Comparison of ENCODE assay signal across 8 mouse cellular contexts in genomic region chr8:75110093-75110492, GRCm38 (mm10). TPM values are rescaled to one million over a fixed set of nuclear protein-coding genes. Genes with fewer than 3 reads are reported as not detected.
DNase-seq lines count a peak whose midpoint lies in the region; ATAC-seq and TF ChIP-seq lines count a peak whose summit lies in the region.

No protein-coding gene starts in this region.

- peak overlapping the region; percentile 83 for H3K4me2 ChIP-seq in heart, embryonic 13.5 days
- peak overlapping the region; percentile 80 for H3K4me2 ChIP-seq in forebrain, embryonic 14.5 days (ENCODE audit: low read length)
- peak overlapping the region; percentile 83 for H3K4me2 ChIP-seq in liver, embryonic 13.5 days

- no peak for ATAC-seq in heart, embryonic 13.5 days (ENCODE audit: extremely low read depth, insufficient number of reproducible peaks, low FRiP score, low TSS enrichment)
- no peak for ATAC-seq in forebrain, embryonic 14.5 days
- no peak for ATAC-seq in liver, embryonic 13.5 days (ENCODE audit: low read depth)

- no peak for TF ChIP-seq CTCF in ES-Bruce4 (IDR thresholded peaks at IDR 0.05; ENCODE audit: low read depth, low read length)

- H3K27ac ChIP-seq in heart, embryonic 13.5 days (replicated peaks): no peak overlapping the region
- H3K27ac ChIP-seq in ES-Bruce4 (ENCODE audit: insufficient read depth, low read length): no peak overlapping the region; the same call in 1 of the 2 replicates
- no peak overlapping the region for H3K27ac ChIP-seq in forebrain, embryonic 14.5 days (ENCODE audit: low read depth, low read length)
- H3K27ac ChIP-seq in liver, embryonic 13.5 days: peak overlapping the region; percentile 70

- DNase-seq in heart, adult 18-20 months: no peak
- no peak for DNase-seq in forebrain, embryonic 14.5 days (ENCODE audit: low spot score)
- DNase-seq in liver, embryonic 13.5 days: no peak
- no peak for DNase-seq in adrenal gland, adult 8-10 months
- no peak for DNase-seq in urinary bladder, postnatal 25 days (ENCODE audit: low spot score)
- DNase-seq in right cerebral cortex, postnatal 14 days: no peak

- H3K4me3 ChIP-seq in heart, embryonic 13.5 days: peak overlapping the region; percentile 73
- peak overlapping the region; percentile 95 for H3K4me3 ChIP-seq in ES-Bruce4 (ENCODE audit: low read depth, low read length)
- peak overlapping the region; percentile 65 for H3K4me3 ChIP-seq in forebrain, embryonic 14.5 days (ENCODE audit: low read depth, low read length)
- H3K4me3 ChIP-seq in liver, embryonic 13.5 days (replicated peaks): peak overlapping the region; percentile 95

- H3K36me3 ChIP-seq in heart, embryonic 13.5 days: peaks cover 43% of the 10 kb centered on the region
- peaks cover 51% of the 10 kb centered on the region for H3K36me3 ChIP-seq in ES-Bruce4 (ENCODE audit: control insufficient read depth, insufficient read depth, low read length, poor library complexity, severe bottlenecking)
- peaks cover 28% of the 10 kb centered on the region for H3K36me3 ChIP-seq in forebrain, embryonic 14.5 days (ENCODE audit: control insufficient read depth, insufficient read depth, low read length)
- H3K36me3 ChIP-seq in liver, embryonic 13.5 days: peaks cover 53% of the 10 kb centered on the region

- H3K9ac ChIP-seq in heart, embryonic 13.5 days: peak overlapping the region; percentile 86
- peak overlapping the region; percentile 92 for H3K9ac ChIP-seq in ES-Bruce4 (ENCODE audit: low read depth, poor library complexity, severe bottlenecking)
- peak overlapping the region; percentile 72 for H3K9ac ChIP-seq in forebrain, embryonic 14.5 days (ENCODE audit: low read length)
- peak overlapping the region; percentile 95 for H3K9ac ChIP-seq in liver, embryonic 13.5 days

- TF ChIP-seq EP300 in ES-Bruce4 (IDR thresholded peaks at IDR 0.05; ENCODE audit: insufficient read depth, low read depth, low read length): no peak

- WGBS in heart, embryonic 13.5 days: 12% methylated on average over 13 of the region's 13 CpGs
- WGBS in forebrain, embryonic 14.5 days: 22% methylated on average over 13 of the region's 13 CpGs
- 6% methylated on average over 13 of the region's 13 CpGs for WGBS in liver, embryonic 13.5 days (ENCODE audit: insufficient replicate concordance)

- no peaks in the 10 kb centered on the region for H3K27me3 ChIP-seq in heart, embryonic 13.5 days (replicated peaks)
- H3K27me3 ChIP-seq in ES-Bruce4 (ENCODE audit: control insufficient read depth, insufficient read depth, low read length, poor library complexity, severe bottlenecking): no peaks in the 10 kb centered on the region
- no peaks in the 10 kb centered on the region for H3K27me3 ChIP-seq in forebrain, embryonic 14.5 days (replicated peaks; ENCODE audit: control insufficient read depth, insufficient read depth, low read length)
- 0 out of 2 replicates have a peak, but pooled peaks cover 2% of the 10 kb centered on the region for H3K27me3 ChIP-seq in liver, embryonic 13.5 days

- TF ChIP-seq POLR2A in ES-Bruce4 (IDR thresholded peaks at IDR 0.05; ENCODE audit: insufficient read depth, low read length): no peak

- H3K4me1 ChIP-seq in heart, embryonic 13.5 days: peaks cover 22% of the 10 kb centered on the region
- H3K4me1 ChIP-seq in ES-Bruce4 (ENCODE audit: control insufficient read depth, insufficient read depth, low read length): no peaks in the 10 kb centered on the region
- H3K4me1 ChIP-seq in forebrain, embryonic 14.5 days (ENCODE audit: control insufficient read depth, insufficient read depth, low read length): peaks cover 7% of the 10 kb centered on the region; the same call in 1 of the 2 replicates
- H3K4me1 ChIP-seq in liver, embryonic 13.5 days (replicated peaks): peaks cover 50% of the 10 kb centered on the region

- H3K9me3 ChIP-seq in heart, embryonic 13.5 days: no peaks in the 10 kb centered on the region
- no peaks in the 10 kb centered on the region for H3K9me3 ChIP-seq in ES-Bruce4 (replicated peaks; ENCODE audit: control insufficient read depth, insufficient read depth, low read length, poor library complexity, severe bottlenecking)
- no peaks in the 10 kb centered on the region for H3K9me3 ChIP-seq in forebrain, embryonic 14.5 days (replicated peaks; ENCODE audit: control insufficient read depth, low read length)
- H3K9me3 ChIP-seq in liver, embryonic 13.5 days (replicated peaks): no peaks in the 10 kb centered on the region

RNA-seq across cellular contexts. Expression of gene Mcm5, which starts 0.7 kb away (rescaled TPM):
- 95.6 and 99.9 TPM in 2 replicates for polyA plus RNA-seq in heart, embryonic 13.5 days (2015; fragmentation: Nextera tagmentation; extraction: Ambion mirVana)
- 1 to 10 TPM; 3.3 to 5.1 TPM for total RNA-seq in heart, adult 18-20 months (2021)
- polyA plus RNA-seq in ES-Bruce4 (2011; ENCODE audit: insufficient read depth, insufficient read length, low read depth, missing spikeins): 170 and 177 TPM in 2 replicates
- 71.8 and 83.0 TPM in 2 replicates for polyA plus RNA-seq in forebrain, embryonic 14.5 days (2014; fragmentation: Nextera tagmentation; extraction: Ambion mirVana)
- 207 and 233 TPM in 2 replicates for polyA plus RNA-seq in liver, embryonic 13.5 days (2015; fragmentation: Nextera tagmentation; extraction: Ambion mirVana)
- total RNA-seq in adrenal gland, adult 8-10 months (2022): 10 to 100 TPM in 3 of 4 experiments, 1 to 10 TPM in 1; 9.8 to 13.0 (median 11.8) TPM

RNA-seq across cellular contexts. Expression of gene Hmox1, which starts 16.7 kb away (rescaled TPM):
- polyA plus RNA-seq in heart, embryonic 13.5 days (2015; fragmentation: Nextera tagmentation; extraction: Ambion mirVana): 32.8 and 38.1 TPM in 2 replicates
- 10 to 100 TPM; 10.3 to 17.5 TPM for total RNA-seq in heart, adult 18-20 months (2021)
- 81.6 and 86.3 TPM in 2 replicates for polyA plus RNA-seq in ES-Bruce4 (2011; ENCODE audit: insufficient read depth, insufficient read length, low read depth, missing spikeins)
- 3.9 and 4.1 TPM in 2 replicates for polyA plus RNA-seq in forebrain, embryonic 14.5 days (2014; fragmentation: Nextera tagmentation; extraction: Ambion mirVana)
- polyA plus RNA-seq in liver, embryonic 13.5 days (2015; fragmentation: Nextera tagmentation; extraction: Ambion mirVana): 74.0 and 80.4 TPM in 2 replicates
- 100 to 1,000 TPM in 2 of 4 experiments, 10 to 100 TPM in 2; 37.8 to 322 (median 155) TPM for total RNA-seq in adrenal gland, adult 8-10 months (2022)
